Mouse (Mus musculus): ENCODE data around the gene Tmed1.

DNA sequence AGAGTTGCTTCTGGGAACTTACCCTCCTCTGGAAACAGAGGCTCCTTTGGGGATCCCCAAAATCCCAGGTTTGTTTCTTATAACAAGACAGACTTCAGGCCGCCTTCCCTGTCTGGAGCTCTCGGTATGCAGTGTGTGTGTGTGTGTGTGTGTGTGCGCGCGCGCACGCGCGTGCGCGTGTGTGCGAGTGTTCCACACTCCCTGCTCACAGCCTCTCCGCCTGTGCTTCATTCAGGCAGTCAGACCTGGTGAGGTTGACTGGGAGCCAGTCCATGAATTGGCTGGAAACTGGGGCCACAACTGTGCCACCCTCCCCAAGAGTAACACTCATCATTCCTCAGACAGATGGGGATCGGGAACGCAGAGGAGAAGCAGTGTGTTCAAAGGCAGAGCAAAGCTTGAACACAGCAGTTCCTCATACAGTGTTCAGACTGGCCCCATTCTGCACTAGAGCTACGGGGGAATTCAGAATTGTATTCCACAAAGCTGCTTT, 13.0 kb downstream of the Tmed1 start:
- TF ChIP-seq CTCF (IDR thresholded peaks at IDR 0.05; ENCODE audit: low read depth) (no peak), EP300 (IDR thresholded peaks at IDR 0.05; ENCODE audit: low read depth) (no peak)

Measured in liver, embryonic 14.5 days (tissue).